Mouse (Mus musculus) hindbrain, embryonic 13.5 days (tissue): ENCODE results near the gene Cep19. TPM values are rescaled to one million over a fixed set of nuclear protein-coding genes. Genes with fewer than 3 reads are reported as not detected.

Source experiments
- polyA plus RNA-seq: library from polyadenylated mRNA; unstranded; fragments of >200 nt; fragmentation: Nextera tagmentation; extraction: Ambion mirVana; gene quantifications from 2 replicates; pipeline ENCODE4 v1.2.1, GENCODE M21; 2015

The Cep19 gene
- polyA plus RNA-seq, 1 experiment from 2014 or later: 52.0 TPM

Other genes starting within 250 kb of the Cep19 start
- gene Meltf, start 221.0 kb upstream of the Cep19 start, polyA plus RNA-seq: 0.22 and 0.31 TPM in 2 replicates
- gene Pigz, start 165.9 kb upstream of the Cep19 start, polyA plus RNA-seq: 2.3 and 3.4 TPM in 2 replicates
- 105 and 113 TPM in 2 replicates for gene 0610012G03Rik, start 151.3 kb upstream of the Cep19 start, polyA plus RNA-seq
- 107 and 112 TPM in 2 replicates for gene Ncbp2, start 151.3 kb upstream of the Cep19 start, polyA plus RNA-seq
- 17.5 and 18.5 TPM in 2 replicates for gene Senp5, start 96.5 kb upstream of the Cep19 start, polyA plus RNA-seq
- gene Pak2, start 20.5 kb upstream of the Cep19 start, polyA plus RNA-seq: 35.3 and 36.2 TPM in 2 replicates
- gene Pigx, start 60 bp upstream of the Cep19 start, polyA plus RNA-seq: 131 and 132 TPM in 2 replicates
- gene Nrros, start 65.8 kb downstream of the Cep19 start, polyA plus RNA-seq: 7.3 and 8.8 TPM in 2 replicates
- gene Bex6, start 80.0 kb downstream of the Cep19 start, polyA plus RNA-seq: not detected in 2 replicates
- gene Fbxo45, start 147.4 kb downstream of the Cep19 start, polyA plus RNA-seq: 7.6 and 8.2 TPM in 2 replicates
- 17.1 and 17.4 TPM in 2 replicates for gene Wdr53, start 147.4 kb downstream of the Cep19 start, polyA plus RNA-seq
- 0.16 and 0.23 TPM in 2 replicates for gene Smco1, start 171.7 kb downstream of the Cep19 start, polyA plus RNA-seq
- gene Rnf168, start 177.7 kb downstream of the Cep19 start, polyA plus RNA-seq: 28.4 and 29.1 TPM in 2 replicates
- gene Ubxn7, start 232.5 kb downstream of the Cep19 start, polyA plus RNA-seq: 28.5 and 29.0 TPM in 2 replicates